Mouse (Mus musculus) MEL (cell line): ENCODE data around the gene Olfr49.

Source experiments
- CHD1 ChIP-seq: IDR thresholded peaks from 2 replicates; pipeline ENCODE4 v1.6.1; 2012; ENCODE audit warnings: low read depth, mild to moderate bottlenecking, inconsistent platforms, low read length, improper control_type of control experiment
- GABPA ChIP-seq: IDR thresholded peaks from 2 replicates; pipeline ENCODE4 v1.6.1; 2012; ENCODE audit warnings: low read depth, mild to moderate bottlenecking, inconsistent platforms, low read length, improper control_type of control experiment, moderate library complexity
- GATA1 ChIP-seq: IDR thresholded peaks from 2 replicates; pipeline ENCODE4 v1.6.1; 2011; ENCODE audit warnings: low read depth, low read length, improper control_type of control experiment
- HCFC1 ChIP-seq: IDR thresholded peaks from 2 replicates; pipeline ENCODE4 v1.6.1; 2012; ENCODE audit warnings: low read depth, mild to moderate bottlenecking, inconsistent platforms, low read length, improper control_type of control experiment, moderate library complexity
- MAFK ChIP-seq: IDR thresholded peaks from 2 replicates; pipeline ENCODE4 v1.6.1; 2011; ENCODE audit warnings: low read depth, mild to moderate bottlenecking, low read length, improper control_type of control experiment, borderline replicate concordance
- NELFE ChIP-seq: IDR thresholded peaks from 2 replicates; pipeline ENCODE4 v1.6.1; 2011; ENCODE audit warnings: low read depth, low read length, improper control_type of control experiment
- POLR2A ChIP-seq, 2 experiments: IDR thresholded peaks; 2 replicates each; pipeline ENCODE4 v1.6.1; 2011 to 2012; ENCODE audit warnings: low read length in 2 of 2, mild to moderate bottlenecking in 2 of 2, control low read depth in 1 of 2, improper control_type of control experiment in 1 of 2, low read depth in 1 of 2, moderate library complexity in 1 of 2; ENCODE audit not compliant: control insufficient read depth in 1 of 2, insufficient read depth in 1 of 2, poor library complexity in 1 of 2
- POLR2AphosphoS2 ChIP-seq: IDR thresholded peaks from 2 replicates; pipeline ENCODE4 v1.6.1; 2011; ENCODE audit warnings: low read length, improper control_type of control experiment
- USF1 ChIP-seq: IDR thresholded peaks from 2 replicates; pipeline ENCODE4 v1.6.1; 2014; ENCODE audit warnings: low read depth, mild to moderate bottlenecking, inconsistent platforms, low read length, improper control_type of control experiment, moderate library complexity
- ZC3H11A ChIP-seq: IDR thresholded peaks from 2 replicates; pipeline ENCODE4 v1.6.1; 2012; ENCODE audit warnings: low read depth, mild to moderate bottlenecking, inconsistent platforms, low read length, improper control_type of control experiment
- ZNF384 ChIP-seq: IDR thresholded peaks from 2 replicates; pipeline ENCODE4 v1.6.1; 2012; ENCODE audit warnings: low read depth, mild to moderate bottlenecking, inconsistent platforms, low read length, improper control_type of control experiment

DNA sequence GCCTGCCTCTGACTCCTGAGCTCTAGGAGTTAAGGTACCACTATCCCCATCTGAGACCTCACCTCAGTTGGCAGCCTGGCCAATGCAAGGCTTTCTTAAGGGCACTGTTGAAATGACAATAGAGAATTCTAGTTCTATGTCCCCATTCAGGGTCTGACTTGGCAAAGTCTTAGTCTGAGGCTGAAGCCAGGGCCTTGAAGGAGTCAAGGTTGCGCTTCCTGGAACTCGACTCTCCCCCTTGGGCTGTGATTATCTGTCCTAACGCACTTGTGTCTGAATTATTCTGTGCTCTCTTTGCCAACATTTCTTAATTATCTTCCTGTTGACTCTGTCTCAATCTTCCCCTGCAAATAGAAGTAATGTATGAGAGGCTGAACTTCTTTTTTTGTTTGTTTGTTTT lies 15.9 kb upstream of the Olfr49 start:
- TF ChIP-seq NELFE: no peak
- no peak for TF ChIP-seq CHD1
- no peak for TF ChIP-seq GABPA
- TF ChIP-seq USF1: no peak
- TF ChIP-seq HCFC1: no peak
- TF ChIP-seq GATA1: no peak
- no peak for TF ChIP-seq ZC3H11A
- TF ChIP-seq POLR2AphosphoS2: no peak
- TF ChIP-seq MAFK: no peak
- no peak for TF ChIP-seq ZNF384
- no peak for TF ChIP-seq POLR2A (IDR thresholded peaks at IDR 0.05; ENCODE audit: control insufficient read depth in 1 of 2, insufficient read depth in 1 of 2, low read depth in 1 of 2, low read length in 2 of 2, poor library complexity in 1 of 2)
